Mouse (Mus musculus): ENCODE measurements around the gene Dhdh. TPM values are rescaled to one million over a fixed set of nuclear protein-coding genes. Genes with fewer than 3 reads are reported as not detected.
"Not testable (repeated sequence)": the region's sequence is repeated elsewhere in the genome, so short reads cannot be mapped to it uniquely, and the experiment has no call there.

Gene Dhdh
- polyA plus RNA-seq, 1 experiment, result 0.02 TPM

DNA sequence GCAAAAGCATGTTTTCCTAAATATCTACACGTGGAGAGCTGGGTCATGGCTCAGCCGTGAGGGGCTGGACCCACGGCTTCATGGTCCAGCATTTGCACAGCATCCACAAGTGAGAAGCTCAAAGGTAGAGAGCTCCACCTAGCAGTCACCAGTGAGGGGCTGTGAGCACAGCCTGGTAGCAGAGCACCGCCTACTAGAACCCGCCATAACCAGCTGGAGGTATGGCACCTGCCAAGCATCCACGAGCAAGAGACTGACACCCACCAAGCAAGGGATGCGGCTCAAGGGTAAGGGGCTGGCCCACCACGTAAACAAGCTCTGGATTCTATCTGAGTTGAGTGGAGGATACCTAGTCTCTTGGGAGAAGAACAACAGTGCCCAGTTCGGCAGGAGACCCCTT is 23.1 kb downstream of the Dhdh start:
- H3K27me3 ChIP-seq (ENCODE audit: control insufficient read depth), result no peaks in the 10 kb centered on the region
- no peaks in the 10 kb centered on the region for H3K9me3 ChIP-seq (ENCODE audit: control insufficient read depth, low read length)
- no peak for TF ChIP-seq GATA1 (IDR thresholded peaks at IDR 0.05; ENCODE audit: low read length)
- TF ChIP-seq TAL1 (IDR thresholded peaks at IDR 0.05; ENCODE audit: low read length), result no peak
- peaks cover 50% of the 10 kb centered on the region for H3K36me3 ChIP-seq (ENCODE audit: control insufficient read depth)
- peaks cover 58% of the 10 kb centered on the region for H3K4me1 ChIP-seq (ENCODE audit: control insufficient read depth)
- H3K4me3 ChIP-seq (replicated peaks), result peak overlapping the region; percentile 74

DNA sequence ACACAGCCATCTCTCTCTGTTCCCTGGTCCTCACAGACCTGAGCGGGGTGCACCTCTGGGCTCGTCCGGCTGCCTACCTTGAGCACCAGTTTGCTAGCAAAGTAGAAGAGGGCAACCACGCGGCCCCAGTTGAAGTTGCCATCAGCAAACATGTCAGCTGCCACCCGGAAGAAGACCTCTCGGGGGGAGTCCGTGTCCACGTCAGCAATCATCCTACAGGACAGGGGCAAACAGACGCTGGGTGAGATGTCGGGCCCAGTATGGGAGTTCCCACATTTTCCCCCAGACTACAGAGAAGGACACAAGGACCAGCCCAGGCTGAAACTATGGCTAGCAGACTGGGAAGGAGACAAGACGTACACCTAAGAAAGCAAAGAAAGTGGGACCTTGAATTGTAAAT is 23.5 kb downstream of the Dhdh start:
- H3K36me3 ChIP-seq (ENCODE audit: control insufficient read depth), result peaks cover 54% of the 10 kb centered on the region
- TF ChIP-seq GATA1 (IDR thresholded peaks at IDR 0.05; ENCODE audit: low read length) (no peak), TAL1 (IDR thresholded peaks at IDR 0.05; ENCODE audit: low read length) (no peak)
- peaks cover 62% of the 10 kb centered on the region for H3K4me1 ChIP-seq (ENCODE audit: control insufficient read depth)
- no peaks in the 10 kb centered on the region for H3K27me3 ChIP-seq (ENCODE audit: control insufficient read depth)
- H3K9me3 ChIP-seq (ENCODE audit: control insufficient read depth, low read length), result no peaks in the 10 kb centered on the region
- H3K4me3 ChIP-seq (replicated peaks), result peak overlapping the region; percentile 74

DNA sequence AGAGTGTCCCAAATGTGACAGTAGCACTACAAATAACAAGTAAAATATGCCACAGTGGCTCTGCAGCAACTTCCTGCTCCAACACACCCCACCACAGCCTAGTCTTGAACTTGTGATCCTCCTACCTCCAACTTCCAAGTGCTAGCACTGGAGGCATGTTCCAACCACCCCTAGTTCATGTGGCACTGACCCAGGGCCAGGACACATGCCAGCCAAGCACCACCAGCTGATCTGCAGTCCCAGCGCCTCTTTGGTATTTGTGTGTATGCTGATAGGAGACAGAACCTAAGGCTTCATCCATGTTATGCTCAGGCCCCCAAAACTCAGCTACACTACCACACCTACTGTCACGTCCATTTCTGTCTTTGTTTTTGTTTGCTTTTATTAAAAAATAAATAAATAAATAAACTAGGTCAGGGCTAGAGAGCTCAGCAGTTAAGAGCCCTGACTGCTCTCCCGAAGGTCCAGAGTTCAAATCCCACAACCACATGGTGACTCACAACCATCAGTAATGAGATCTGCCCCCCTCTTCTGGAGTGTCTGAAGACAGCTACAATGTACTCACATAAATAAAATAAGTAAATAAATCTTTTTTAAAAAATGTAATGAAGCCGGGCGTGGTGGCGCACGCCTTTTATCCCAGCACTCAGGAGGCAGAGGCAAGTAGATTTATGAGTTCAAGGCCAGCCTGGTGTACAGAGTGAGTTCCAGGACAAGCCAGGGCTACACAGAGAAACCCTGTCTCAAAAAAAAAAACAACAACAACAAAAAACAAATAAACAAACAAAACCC is 24.4 kb downstream of the Dhdh start:
- H3K27me3 ChIP-seq (ENCODE audit: control insufficient read depth), result no peaks in the 10 kb centered on the region
- no peaks in the 10 kb centered on the region for H3K9me3 ChIP-seq (ENCODE audit: control insufficient read depth, low read length)
- peaks cover 65% of the 10 kb centered on the region for H3K4me1 ChIP-seq (ENCODE audit: control insufficient read depth)
- no peak overlapping the region for H3K4me3 ChIP-seq (replicated peaks)
- peaks cover 55% of the 10 kb centered on the region for H3K36me3 ChIP-seq (ENCODE audit: control insufficient read depth)
- TF ChIP-seq GATA1 (IDR thresholded peaks at IDR 0.05; ENCODE audit: low read length), result no peak
- TF ChIP-seq TAL1 (IDR thresholded peaks at IDR 0.05; ENCODE audit: low read length), result no peak

DNA sequence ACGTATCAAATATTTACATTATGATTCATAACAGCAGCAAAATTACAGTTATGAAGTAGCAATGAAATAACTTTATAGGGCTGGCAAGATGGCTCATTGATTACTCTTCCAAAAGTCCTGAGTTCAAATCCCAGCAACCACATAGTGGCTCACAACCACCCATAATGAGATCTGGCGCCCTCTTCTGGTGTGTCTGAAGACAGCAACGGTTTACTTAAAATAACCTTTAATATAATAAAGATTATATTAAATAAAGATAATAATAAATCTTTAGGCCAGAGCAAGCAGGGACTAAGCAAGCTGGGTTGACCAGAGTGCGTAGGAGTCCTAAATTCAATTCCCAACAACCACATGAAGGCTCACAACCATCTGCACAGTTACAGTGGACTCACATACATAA is 25.7 kb downstream of the Dhdh start:
- H3K36me3 ChIP-seq (ENCODE audit: control insufficient read depth), result peaks cover 69% of the 10 kb centered on the region
- H3K4me1 ChIP-seq (ENCODE audit: control insufficient read depth), result peaks cover 73% of the 10 kb centered on the region
- H3K27me3 ChIP-seq (ENCODE audit: control insufficient read depth); H3K4me3 ChIP-seq (replicated peaks); H3K9me3 ChIP-seq (ENCODE audit: control insufficient read depth, low read length): not testable (repeated sequence)

DNA sequence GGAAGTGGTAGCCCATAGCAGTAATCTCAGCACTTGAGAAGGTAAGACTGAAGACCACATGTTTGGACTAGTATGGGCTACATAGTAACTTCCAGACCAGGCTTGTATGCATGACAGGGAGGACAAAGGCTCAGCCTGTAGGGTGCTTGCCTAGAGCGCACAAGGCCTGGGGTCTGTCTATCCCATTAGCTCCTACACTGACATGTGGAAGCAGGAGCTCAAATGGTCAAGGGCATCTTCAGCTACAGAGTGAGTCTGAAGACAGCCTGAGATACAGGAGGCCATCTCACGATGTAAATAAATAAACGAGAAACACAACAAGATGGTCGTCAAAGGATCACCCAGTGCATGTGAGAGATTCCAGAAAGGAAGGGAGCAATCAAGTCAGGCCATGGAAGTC is 26.3 kb downstream of the Dhdh start:
- peaks cover 74% of the 10 kb centered on the region for H3K36me3 ChIP-seq (ENCODE audit: control insufficient read depth)
- H3K27me3 ChIP-seq (ENCODE audit: control insufficient read depth), result no peaks in the 10 kb centered on the region
- TF ChIP-seq GATA1 (IDR thresholded peaks at IDR 0.05; ENCODE audit: low read length) (no peak), TAL1 (IDR thresholded peaks at IDR 0.05; ENCODE audit: low read length) (no peak)
- peaks cover 75% of the 10 kb centered on the region for H3K4me1 ChIP-seq (ENCODE audit: control insufficient read depth)
- H3K4me3 ChIP-seq (replicated peaks), result no peak overlapping the region
- H3K9me3 ChIP-seq (ENCODE audit: control insufficient read depth, low read length), result no peaks in the 10 kb centered on the region

DNA sequence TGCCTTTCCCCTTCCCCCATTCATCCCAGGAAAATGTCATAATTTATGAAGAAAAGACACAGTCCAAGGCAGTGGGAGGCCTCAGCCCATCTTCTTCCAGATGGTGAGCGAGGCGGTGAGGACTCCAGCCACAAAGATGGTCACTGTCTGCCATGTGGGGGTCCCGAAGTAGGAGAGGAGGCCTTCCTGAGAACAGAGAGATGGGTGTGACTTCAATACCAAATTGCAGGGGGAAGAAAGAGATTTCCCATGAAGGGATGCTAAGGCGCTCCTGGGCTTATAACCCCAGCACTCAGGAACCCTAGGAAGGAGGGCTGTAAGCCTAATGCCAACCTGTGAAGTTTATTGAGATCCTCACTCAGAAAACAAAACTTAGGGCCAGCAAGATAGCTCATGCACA is 26.8 kb downstream of the Dhdh start:
- no peaks in the 10 kb centered on the region for H3K27me3 ChIP-seq (ENCODE audit: control insufficient read depth)
- H3K36me3 ChIP-seq (ENCODE audit: control insufficient read depth), result peaks cover 79% of the 10 kb centered on the region
- H3K9me3 ChIP-seq (ENCODE audit: control insufficient read depth, low read length), result no peaks in the 10 kb centered on the region
- H3K4me1 ChIP-seq (ENCODE audit: control insufficient read depth), result peaks cover 75% of the 10 kb centered on the region
- peak overlapping the region; percentile 65 for H3K4me3 ChIP-seq (replicated peaks)
- TF ChIP-seq TAL1 (IDR thresholded peaks at IDR 0.05; ENCODE audit: low read length), result no peak
- TF ChIP-seq GATA1 (IDR thresholded peaks at IDR 0.05; ENCODE audit: low read length), result no peak

DNA sequence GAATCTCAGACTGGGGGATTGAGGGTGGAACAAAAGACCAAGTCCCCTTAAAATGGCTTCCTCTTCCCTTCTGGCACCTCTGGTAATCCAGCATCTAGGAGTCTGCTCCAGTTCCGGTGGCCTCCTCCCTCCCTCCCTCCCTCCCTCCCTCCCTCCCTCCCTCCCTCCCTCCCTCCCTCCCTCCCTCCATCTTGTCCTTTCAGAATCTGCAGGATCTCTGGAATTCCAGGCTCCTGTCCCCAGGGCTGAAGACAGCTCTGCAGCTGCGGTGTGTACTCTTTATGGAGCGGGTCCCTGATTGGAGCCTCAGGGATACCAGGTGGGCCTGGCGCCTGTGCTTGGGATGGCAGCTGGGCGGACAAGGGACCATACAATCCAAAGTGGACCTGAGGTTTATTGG is 27.3 kb downstream of the Dhdh start:
- Histone ChIP-seq H3K9me3 (ENCODE audit: control insufficient read depth, low read length) (no peaks in the 10 kb centered on the region), H3K27me3 (ENCODE audit: control insufficient read depth) (no peaks in the 10 kb centered on the region), H3K4me1 (ENCODE audit: control insufficient read depth) (peaks cover 76% of the 10 kb centered on the region), H3K4me3 (replicated peaks) (peak overlapping the region; percentile 65), H3K36me3 (ENCODE audit: control insufficient read depth) (peaks cover 84% of the 10 kb centered on the region)
- TF ChIP-seq TAL1 (IDR thresholded peaks at IDR 0.05; ENCODE audit: low read length), result no peak
- TF ChIP-seq GATA1 (IDR thresholded peaks at IDR 0.05; ENCODE audit: low read length), result no peak

DNA sequence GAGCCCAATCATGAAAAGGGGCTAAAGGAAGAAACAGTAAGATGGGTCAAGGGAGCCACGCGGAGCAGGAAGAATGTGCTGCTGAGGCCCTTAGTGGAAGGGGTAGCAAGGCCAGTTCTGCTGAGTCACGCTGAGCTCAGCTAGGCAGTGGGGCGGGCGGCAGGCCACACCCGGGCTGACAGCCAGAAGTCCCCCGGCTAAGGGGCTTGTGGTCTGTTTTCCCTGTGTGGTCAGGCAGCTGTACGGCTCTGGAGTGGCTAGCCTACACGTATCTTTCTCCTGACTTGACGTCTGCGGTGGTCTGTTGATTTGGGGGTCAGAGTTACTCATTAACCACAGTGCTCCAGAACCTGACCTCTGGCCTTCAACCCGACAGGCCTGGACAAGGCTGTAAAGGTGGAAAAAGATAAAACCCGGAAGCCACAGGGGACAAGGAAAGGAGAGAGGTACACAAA is 27.7 kb downstream of the Dhdh start:
- TF ChIP-seq TAL1 (IDR thresholded peaks at IDR 0.05; ENCODE audit: low read length) (no peak), GATA1 (IDR thresholded peaks at IDR 0.05; ENCODE audit: low read length) (no peak)
- peaks cover 88% of the 10 kb centered on the region for H3K36me3 ChIP-seq (ENCODE audit: control insufficient read depth)
- peaks cover 76% of the 10 kb centered on the region for H3K4me1 ChIP-seq (ENCODE audit: control insufficient read depth)
- peak overlapping the region; percentile 65 for H3K4me3 ChIP-seq (replicated peaks)
- H3K27me3 ChIP-seq (ENCODE audit: control insufficient read depth), result no peaks in the 10 kb centered on the region
- H3K9me3 ChIP-seq (ENCODE audit: control insufficient read depth, low read length), result no peaks in the 10 kb centered on the region

DNA sequence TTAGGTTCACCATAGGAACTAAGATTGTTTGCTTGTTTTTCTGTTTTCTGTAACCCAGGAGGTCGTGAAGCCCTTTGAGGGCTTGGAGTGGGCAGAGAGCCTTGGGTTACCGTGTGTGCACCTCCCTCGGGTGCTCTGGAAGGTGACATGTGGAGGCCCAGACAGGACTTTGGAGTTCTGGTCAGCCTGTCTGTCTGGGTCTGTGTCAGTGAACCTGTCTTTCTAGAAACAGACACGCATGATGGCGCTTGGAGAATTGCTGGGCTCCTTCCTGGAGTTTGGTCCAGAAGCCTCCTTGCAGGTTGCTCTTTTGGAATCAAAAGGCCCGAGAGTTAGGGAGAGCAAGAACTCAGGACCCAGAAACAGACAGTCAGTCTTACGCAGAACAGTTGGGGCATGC is 28.2 kb downstream of the Dhdh start:
- Histone ChIP-seq H3K27me3 (ENCODE audit: control insufficient read depth) (no peaks in the 10 kb centered on the region), H3K4me3 (replicated peaks) (peak overlapping the region; percentile 65), H3K9me3 (ENCODE audit: control insufficient read depth, low read length) (no peaks in the 10 kb centered on the region), H3K36me3 (ENCODE audit: control insufficient read depth) (peaks cover 84% of the 10 kb centered on the region), H3K4me1 (ENCODE audit: control insufficient read depth) (peaks cover 72% of the 10 kb centered on the region)
- no peak for TF ChIP-seq TAL1 (IDR thresholded peaks at IDR 0.05; ENCODE audit: low read length)
- TF ChIP-seq GATA1 (IDR thresholded peaks at IDR 0.05; ENCODE audit: low read length), result no peak

DNA sequence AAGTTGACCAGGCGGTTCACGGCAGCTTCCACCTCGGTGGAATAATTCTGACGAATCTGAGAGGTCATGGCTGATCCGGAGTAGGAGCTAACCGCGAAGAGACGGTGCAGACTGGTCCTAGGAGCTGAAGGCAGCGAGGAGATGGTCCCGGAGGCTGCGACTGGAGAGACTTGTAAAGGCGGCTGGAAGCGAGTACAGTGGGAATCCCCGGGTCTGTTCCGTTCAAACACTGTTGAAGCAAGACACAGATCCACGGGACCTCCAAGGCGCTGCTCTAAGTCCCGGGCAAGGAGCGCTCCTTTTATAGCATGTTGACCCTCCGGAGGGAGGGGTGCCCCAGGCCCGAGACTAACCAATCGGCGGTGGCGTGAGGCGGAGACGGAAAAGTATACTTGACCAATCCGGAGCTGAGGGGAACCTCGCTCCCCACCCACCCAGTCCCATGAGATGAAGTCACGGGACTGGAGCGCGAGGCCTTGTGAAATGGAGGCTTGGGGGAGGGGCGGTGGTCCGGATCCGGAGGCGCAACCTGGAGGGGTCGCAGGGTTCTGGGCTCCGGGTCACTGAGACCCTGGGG is 29.0 kb downstream of the Dhdh start, which contains the start of gene Ftl1:
Ftl1 (minus strand) TSS at position 321 of the 577 bp plus-strand sequence.
- not testable (repeated sequence) for H3K9me3 ChIP-seq (ENCODE audit: control insufficient read depth, low read length); H3K27me3 ChIP-seq (ENCODE audit: control insufficient read depth)
- Histone ChIP-seq H3K4me1 (ENCODE audit: control insufficient read depth) (peaks cover 65% of the 10 kb centered on the region), H3K4me3 (replicated peaks) (peak within 1 kb of the TSS; percentile 78), H3K36me3 (ENCODE audit: control insufficient read depth) (peaks cover 83% of the 10 kb centered on the region)
